Mouse (Mus musculus): Measurements from ENCODE around the gene Fbxl17. TPM values are rescaled to one million over a fixed set of nuclear protein-coding genes. Genes with fewer than 3 reads are reported as not detected.

Gene Fbxl17
- polyA plus RNA-seq, 1 experiment, result 7.3 TPM

- no peak for TF ChIP-seq POLR2A (IDR thresholded peaks at IDR 0.05; ENCODE audit: control insufficient read depth, extremely low read depth, insufficient read depth, low read length, poor library complexity)
These were observed 354.5 kb downstream of the Fbxl17 start for GRCm38 (mm10) chr17:63145311-63145741.

GRCm38 (mm10) chr17:63143825-63144224 lies 356.0 kb downstream of the Fbxl17 start:
- H3K27me3 ChIP-seq (ENCODE audit: control insufficient read depth, insufficient read depth, low read length), result no peaks in the 10 kb centered on the region
- H3K4me1 ChIP-seq (replicated peaks; ENCODE audit: control insufficient read depth, insufficient read depth, low read length), result no peaks in the 10 kb centered on the region
- TF ChIP-seq CTCF (IDR thresholded peaks at IDR 0.05; ENCODE audit: borderline replicate concordance, control insufficient read depth, extremely low read depth, insufficient read depth, low read length, poor library complexity), result no peak
- H3K4me3 ChIP-seq (ENCODE audit: control insufficient read depth, insufficient read depth, low read length), result no peak overlapping the region
- no peak overlapping the region for H3K27ac ChIP-seq (ENCODE audit: control insufficient read depth, insufficient read depth, low read length)
- no peaks in the 10 kb centered on the region for H3K36me3 ChIP-seq (ENCODE audit: control insufficient read depth, insufficient read depth, low read length)
- DNase-seq, result no peak
- 91% methylated on average over 7 of the region's 7 CpGs for WGBS

More at GRCm38 (mm10) chr17:63145311-63145741, 354.5 kb downstream of the Fbxl17 start:
- Histone ChIP-seq H3K4me3 (ENCODE audit: control insufficient read depth, insufficient read depth, low read length) (no peak overlapping the region), H3K27me3 (ENCODE audit: control insufficient read depth, insufficient read depth, low read length) (no peaks in the 10 kb centered on the region), H3K36me3 (ENCODE audit: control insufficient read depth, insufficient read depth, low read length) (no peaks in the 10 kb centered on the region), H3K27ac (ENCODE audit: control insufficient read depth, insufficient read depth, low read length) (no peak overlapping the region), H3K4me1 (replicated peaks; ENCODE audit: control insufficient read depth, insufficient read depth, low read length) (no peaks in the 10 kb centered on the region)
- no peak for DNase-seq
- 96% methylated on average over 5 of the region's 5 CpGs for WGBS

DNA sequence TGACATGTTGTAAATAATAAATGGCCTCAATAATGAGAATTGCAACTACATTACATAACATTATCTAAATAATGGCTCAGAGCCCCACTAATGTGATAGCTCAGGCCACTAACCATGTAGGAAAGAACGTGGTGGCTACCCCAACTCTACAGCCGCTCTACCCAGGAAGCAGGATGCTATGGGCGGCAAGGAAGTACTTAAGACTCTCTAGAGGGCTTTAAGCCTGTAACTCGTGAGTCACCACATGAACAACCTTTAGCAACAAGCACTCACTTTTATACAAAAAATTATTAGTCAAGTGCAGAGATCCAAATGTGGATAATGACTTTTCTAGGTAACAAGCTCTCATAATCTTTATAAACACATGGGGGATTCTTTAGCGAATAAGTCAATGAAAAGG lies 365.0 kb downstream of the Fbxl17 start:
- Histone ChIP-seq H3K4me1 (replicated peaks; ENCODE audit: control insufficient read depth, insufficient read depth, low read length) (no peaks in the 10 kb centered on the region), H3K36me3 (ENCODE audit: control insufficient read depth, insufficient read depth, low read length) (no peaks in the 10 kb centered on the region), H3K4me3 (ENCODE audit: control insufficient read depth, insufficient read depth, low read length) (no peak overlapping the region), H3K27ac (ENCODE audit: control insufficient read depth, insufficient read depth, low read length) (no peak overlapping the region), H3K27me3 (ENCODE audit: control insufficient read depth, insufficient read depth, low read length) (no peaks in the 10 kb centered on the region)
- no peak for DNase-seq
- WGBS, result 91% methylated on average over 5 of the region's 5 CpGs
- no peak for TF ChIP-seq CTCF (IDR thresholded peaks at IDR 0.05; ENCODE audit: borderline replicate concordance, control insufficient read depth, extremely low read depth, insufficient read depth, low read length, poor library complexity)
- TF ChIP-seq POLR2A (IDR thresholded peaks at IDR 0.05; ENCODE audit: control insufficient read depth, extremely low read depth, insufficient read depth, low read length, poor library complexity), result no peak

DNA sequence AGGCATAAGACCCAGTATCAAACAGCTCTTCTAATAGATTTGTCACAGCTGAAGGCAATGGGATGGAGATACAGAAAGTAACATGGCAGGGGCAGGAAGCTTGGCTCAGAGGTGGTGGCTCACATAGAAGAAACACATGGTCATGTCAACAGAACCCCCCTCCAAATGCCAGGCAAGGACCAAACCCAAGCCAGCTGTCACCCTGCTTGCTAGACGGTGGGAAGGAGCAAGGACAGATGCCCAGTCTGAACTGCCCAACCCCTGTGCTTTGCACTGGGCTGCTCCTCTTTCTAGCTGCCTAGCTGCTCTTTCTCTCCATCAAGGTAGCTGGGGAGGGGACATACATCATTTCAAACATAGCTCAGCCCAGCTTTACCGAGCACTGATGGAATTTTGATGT lies 377.4 kb downstream of the Fbxl17 start:
- no peaks in the 10 kb centered on the region for H3K4me1 ChIP-seq (replicated peaks; ENCODE audit: control insufficient read depth, insufficient read depth, low read length)
- no peak overlapping the region for H3K27ac ChIP-seq (ENCODE audit: control insufficient read depth, insufficient read depth, low read length)
- WGBS, result 94% methylated on average over 2 of the region's 2 CpGs
- no peak for DNase-seq
- no peak overlapping the region for H3K4me3 ChIP-seq (ENCODE audit: control insufficient read depth, insufficient read depth, low read length)
- no peak for TF ChIP-seq CTCF (IDR thresholded peaks at IDR 0.05; ENCODE audit: borderline replicate concordance, control insufficient read depth, extremely low read depth, insufficient read depth, low read length, poor library complexity)
- no peak for TF ChIP-seq POLR2A (IDR thresholded peaks at IDR 0.05; ENCODE audit: control insufficient read depth, extremely low read depth, insufficient read depth, low read length, poor library complexity)
- no peaks in the 10 kb centered on the region for H3K36me3 ChIP-seq (ENCODE audit: control insufficient read depth, insufficient read depth, low read length)
- no peaks in the 10 kb centered on the region for H3K27me3 ChIP-seq (ENCODE audit: control insufficient read depth, insufficient read depth, low read length)

- H3K27me3 ChIP-seq (ENCODE audit: control insufficient read depth, insufficient read depth, low read length), result no peaks in the 10 kb centered on the region
- DNase-seq, result no peak
These were observed 380.1 kb downstream of the Fbxl17 start for GRCm38 (mm10) chr17:63119701-63120100.

GRCm38 (mm10) chr17:63119077-63119476 lies 380.7 kb downstream of the Fbxl17 start:
- Histone ChIP-seq H3K27ac (ENCODE audit: control insufficient read depth, insufficient read depth, low read length) (no peak overlapping the region), H3K36me3 (ENCODE audit: control insufficient read depth, insufficient read depth, low read length) (no peaks in the 10 kb centered on the region), H3K27me3 (ENCODE audit: control insufficient read depth, insufficient read depth, low read length) (no peaks in the 10 kb centered on the region), H3K4me3 (ENCODE audit: control insufficient read depth, insufficient read depth, low read length) (no peak overlapping the region), H3K4me1 (replicated peaks; ENCODE audit: control insufficient read depth, insufficient read depth, low read length) (no peaks in the 10 kb centered on the region)
- 92% methylated on average over 7 of the region's 7 CpGs for WGBS
- DNase-seq, result no peak
- no peak for TF ChIP-seq POLR2A (IDR thresholded peaks at IDR 0.05; ENCODE audit: control insufficient read depth, extremely low read depth, insufficient read depth, low read length, poor library complexity)
- TF ChIP-seq CTCF (IDR thresholded peaks at IDR 0.05; ENCODE audit: borderline replicate concordance, control insufficient read depth, extremely low read depth, insufficient read depth, low read length, poor library complexity), result no peak

More at GRCm38 (mm10) chr17:63119701-63120100, 380.1 kb downstream of the Fbxl17 start:
- 98% methylated on average over 3 of the region's 3 CpGs for WGBS
- no peak overlapping the region for H3K27ac ChIP-seq (ENCODE audit: control insufficient read depth, insufficient read depth, low read length)
- TF ChIP-seq CTCF (IDR thresholded peaks at IDR 0.05; ENCODE audit: borderline replicate concordance, control insufficient read depth, extremely low read depth, insufficient read depth, low read length, poor library complexity) (no peak), POLR2A (IDR thresholded peaks at IDR 0.05; ENCODE audit: control insufficient read depth, extremely low read depth, insufficient read depth, low read length, poor library complexity) (no peak)
- no peaks in the 10 kb centered on the region for H3K4me1 ChIP-seq (replicated peaks; ENCODE audit: control insufficient read depth, insufficient read depth, low read length)
- H3K36me3 ChIP-seq (ENCODE audit: control insufficient read depth, insufficient read depth, low read length), result no peaks in the 10 kb centered on the region
- H3K4me3 ChIP-seq (ENCODE audit: control insufficient read depth, insufficient read depth, low read length), result no peak overlapping the region

- Histone ChIP-seq H3K36me3 (ENCODE audit: control insufficient read depth, insufficient read depth, low read length) (no peaks in the 10 kb centered on the region), H3K27me3 (ENCODE audit: control insufficient read depth, insufficient read depth, low read length) (no peaks in the 10 kb centered on the region), H3K27ac (ENCODE audit: control insufficient read depth, insufficient read depth, low read length) (no peak overlapping the region), H3K4me3 (ENCODE audit: control insufficient read depth, insufficient read depth, low read length) (no peak overlapping the region), H3K4me1 (replicated peaks; ENCODE audit: control insufficient read depth, insufficient read depth, low read length) (no peaks in the 10 kb centered on the region)
- TF ChIP-seq POLR2A (IDR thresholded peaks at IDR 0.05; ENCODE audit: control insufficient read depth, extremely low read depth, insufficient read depth, low read length, poor library complexity) (no peak), CTCF (IDR thresholded peaks at IDR 0.05; ENCODE audit: borderline replicate concordance, control insufficient read depth, extremely low read depth, insufficient read depth, low read length, poor library complexity) (no peak)
- WGBS, result 98% methylated on average over 5 of the region's 5 CpGs
- no peak for DNase-seq
These were observed 382.7 kb downstream of the Fbxl17 start for GRCm38 (mm10) chr17:63117130-63117529.
